Mouse (Mus musculus) lung, embryonic 14.5 days (tissue): ENCODE results near the gene Naaladl1. TPM values are rescaled to one million over a fixed set of nuclear protein-coding genes. Genes with fewer than 3 reads are reported as not detected.
"Not testable (repeated sequence)": the region's sequence is repeated elsewhere in the genome, so short reads cannot be mapped to it uniquely, and the experiment has no call there.

Experiments used
- ATAC-seq: fragments of 200-750 bp; cut with Nextera tagmentation; 2 replicates; pipeline ENCODE4 v1.8.0; 2017; ENCODE audit warnings: mild to moderate bottlenecking, moderate TSS enrichment, moderate library complexity; ENCODE audit not compliant: insufficient read depth
- DNase-seq: peaks from one replicate; pipeline ENCODE4 v3.0.0-alpha.2; 2015
- H3K27ac ChIP-seq: fragments of 300-500 bp; sonication (generic); 2 replicates; pipeline ENCODE4 v1.5.1; 2014; ENCODE audit warnings: low read depth, mild to moderate bottlenecking, moderate library complexity
- H3K27me3 ChIP-seq: fragments of 300-500 bp; sonication (generic); 2 replicates; pipeline ENCODE4 v1.6.1; 2014; ENCODE audit warnings: low read length, control low read depth; ENCODE audit not compliant: insufficient read depth
- H3K36me3 ChIP-seq: fragments of 300-500 bp; sonication (generic); 2 replicates; pipeline ENCODE4 v1.6.1; 2014; ENCODE audit warnings: control low read depth; ENCODE audit not compliant: insufficient read depth
- H3K4me1 ChIP-seq: fragments of 300-500 bp; sonication (generic); 2 replicates; pipeline ENCODE4 v1.6.1; 2014; ENCODE audit warnings: antibody characterized with exemption, control low read depth; ENCODE audit not compliant: insufficient read depth
- H3K4me2 ChIP-seq: fragments of 300-500 bp; sonication (generic); 2 replicates; pipeline ENCODE4 v1.6.1; 2014; ENCODE audit warnings: mild to moderate bottlenecking
- H3K4me3 ChIP-seq: fragments of 300-500 bp; sonication (generic); 2 replicates; pipeline ENCODE4 v1.5.1; 2014; ENCODE audit warnings: low read depth, low read length
- H3K9ac ChIP-seq: fragments of 300-500 bp; sonication (generic); 2 replicates; pipeline ENCODE4 v1.6.1; 2014
- H3K9me3 ChIP-seq: fragments of 300-500 bp; sonication (generic); 2 replicates; pipeline ENCODE4 v1.6.1; 2016; ENCODE audit warnings: low read depth, low read length, control low read depth
- CTCF ChIP-seq: IDR thresholded peaks from 2 replicates; pipeline ENCODE4 v1.5.1; 2016; ENCODE audit warnings: antibody characterized with exemption, low read depth
- WGBS: fragments of 180-500 bp; shearing (Covaris S2); extraction: QIAGEN DNeasy Blood & Tissue Kit; methylation state at CpG from one replicate; pipeline ENCODE4 v1.1.7; 2014; 5-methylcytosine and 5-hydroxymethylcytosine counted together
- polyA plus RNA-seq: library from polyadenylated mRNA; unstranded; fragments of >200 nt; fragmentation: Nextera tagmentation; extraction: Ambion mirVana; gene quantifications from 2 replicates; pipeline ENCODE4 v1.2.1, GENCODE M21; 2014

Naaladl1 gene
- polyA plus RNA-seq, 1 experiment from 2014 or later, result 0.51 TPM

DNA sequence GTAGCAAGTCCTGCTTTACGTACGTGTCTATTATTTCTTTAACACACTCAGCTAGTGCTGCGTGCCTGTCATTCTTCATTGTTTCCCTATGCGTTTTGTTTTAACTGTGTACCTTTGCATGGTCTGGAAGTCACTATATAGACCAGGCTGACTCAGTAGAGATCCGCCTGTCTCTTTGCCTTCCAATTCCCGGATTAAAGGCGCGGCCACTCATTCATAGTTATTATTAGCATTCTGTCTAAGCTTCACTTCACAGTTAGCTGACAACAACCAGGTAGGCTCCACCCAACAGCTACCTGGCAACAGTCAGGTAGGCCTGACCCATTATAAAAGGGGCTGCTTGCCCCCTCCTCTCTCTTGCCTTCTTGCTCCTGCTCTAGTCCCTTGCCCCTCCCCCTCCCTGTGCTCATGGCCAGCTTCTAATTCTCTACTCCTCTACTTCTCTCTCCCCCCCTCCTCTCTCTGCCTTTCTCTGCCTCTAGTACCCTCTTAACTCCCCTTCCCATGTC, 13.1 kb downstream of the Naaladl1 start:
- 2% methylated on average over 8 of the region's 8 CpGs for WGBS

DNA sequence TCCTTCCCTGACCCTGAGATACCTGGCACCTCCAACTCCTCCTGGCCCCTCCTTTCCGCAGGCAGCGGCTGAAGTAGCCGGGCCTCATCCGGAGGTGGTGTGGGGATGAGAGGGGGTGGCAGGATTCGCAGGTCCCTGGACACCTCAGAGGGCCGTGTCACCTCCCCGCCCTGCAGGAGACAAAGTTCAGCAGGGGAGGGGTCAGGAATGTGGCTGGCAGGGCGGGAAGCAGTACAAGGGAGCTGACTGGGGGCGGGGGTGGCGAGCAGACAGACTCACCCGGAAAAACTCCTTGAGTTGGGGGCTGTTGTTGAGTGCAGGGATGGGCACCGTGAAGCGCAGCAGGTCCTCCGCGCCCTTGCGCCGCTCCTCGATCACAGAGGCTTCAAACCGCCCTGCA, 16.2 kb downstream of the Naaladl1 start:
- no peak for TF ChIP-seq CTCF
- no peak overlapping the region for H3K4me2 ChIP-seq
- DNase-seq (no peak), ATAC-seq (no peak)
- H3K4me3 ChIP-seq, result no peak overlapping the region
- peaks cover 10% of the 10 kb centered on the region; the same call in 1 of the 2 replicates for H3K36me3 ChIP-seq
- H3K27me3 ChIP-seq, result no peaks in the 10 kb centered on the region
- no peak overlapping the region for H3K27ac ChIP-seq
- H3K4me1 ChIP-seq, result peaks cover 10% of the 10 kb centered on the region
- no peaks in the 10 kb centered on the region for H3K9me3 ChIP-seq
- H3K9ac ChIP-seq, result no peak overlapping the region
- WGBS, result 21% methylated on average over 19 of the region's 19 CpGs

More for the DNA sequence above, 13.1 kb downstream of the Naaladl1 start:
- ATAC-seq (peak; percentile 33), DNase-seq (no peak)
- Histone ChIP-seq H3K9ac (peak overlapping the region; percentile 47), H3K4me1 (peaks cover 13% of the 10 kb centered on the region), H3K4me2 (peak overlapping the region; percentile 85), H3K36me3 (peaks cover 38% of the 10 kb centered on the region), H3K4me3 (peak overlapping the region; percentile 81), H3K27ac (peak overlapping the region; percentile 99), H3K9me3 (no peaks in the 10 kb centered on the region), H3K27me3 (no peaks in the 10 kb centered on the region)
- no peak for TF ChIP-seq CTCF

DNA sequence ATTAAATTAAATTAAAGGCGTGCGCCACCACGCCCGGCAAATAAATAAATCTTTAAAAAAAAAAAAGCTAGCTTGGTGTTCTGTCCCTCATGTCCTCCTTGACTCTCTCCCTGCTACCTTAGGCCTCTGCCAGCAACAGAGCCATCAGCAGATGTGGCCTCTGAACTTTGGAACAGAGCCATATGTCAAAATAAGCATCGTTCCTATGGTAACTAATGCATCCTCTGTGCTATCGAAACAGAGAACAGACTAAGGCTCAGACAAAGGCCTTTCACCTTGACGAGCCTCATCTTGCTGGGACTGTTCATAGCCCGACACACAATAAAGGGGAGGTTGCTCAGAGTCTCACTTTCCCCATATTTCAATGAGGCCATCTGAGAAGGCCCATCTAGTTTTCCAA, 17.7 kb downstream of the Naaladl1 start:
- Histone ChIP-seq H3K27me3 (no peaks in the 10 kb centered on the region), H3K9me3 (no peaks in the 10 kb centered on the region), H3K4me2 (no peak overlapping the region), H3K4me1 (0 out of 2 replicates have a peak, but pooled peaks cover 4% of the 10 kb centered on the region), H3K4me3 (no peak overlapping the region), H3K27ac (no peak overlapping the region), H3K36me3 (peaks cover 8% of the 10 kb centered on the region; the same call in 1 of the 2 replicates), H3K9ac (no peak overlapping the region)
- TF ChIP-seq CTCF, result no peak
- ATAC-seq (no peak), DNase-seq (peak; percentile 48)
- WGBS, result 66% methylated on average over 8 of the region's 8 CpGs

DNA sequence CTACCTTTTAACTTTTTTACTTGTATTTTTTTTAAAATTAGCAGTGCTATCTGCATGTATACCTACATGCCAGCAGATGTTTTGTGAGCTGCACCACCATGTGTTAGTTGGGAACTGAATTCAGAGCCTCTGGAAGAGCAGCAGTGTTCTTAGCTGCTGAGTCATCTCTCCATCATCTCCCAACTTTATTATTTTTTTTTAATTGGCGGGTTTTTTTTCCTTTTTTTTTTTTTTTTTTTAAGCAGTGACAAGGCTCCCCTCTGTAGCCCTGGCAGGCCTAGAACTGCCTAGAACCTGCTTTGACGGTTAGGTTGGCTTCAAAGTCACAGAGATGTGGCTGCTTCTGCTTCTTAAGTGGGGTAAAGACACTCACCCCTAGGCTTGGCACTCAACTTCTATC, 19.3 kb downstream of the Naaladl1 start:
- Histone ChIP-seq H3K4me1 (peaks cover 3% of the 10 kb centered on the region; the same call in 1 of the 2 replicates), H3K27me3 (no peaks in the 10 kb centered on the region), H3K36me3 (peaks cover 8% of the 10 kb centered on the region; the same call in 1 of the 2 replicates), H3K4me2 (no peak overlapping the region), H3K9ac (no peak overlapping the region), H3K4me3 (no peak overlapping the region), H3K9me3 (no peaks in the 10 kb centered on the region), H3K27ac (no peak overlapping the region)
- WGBS, result 81% methylated on average over 2 of the region's 2 CpGs
- ATAC-seq (no peak), DNase-seq (no peak)
- no peak for TF ChIP-seq CTCF

DNA sequence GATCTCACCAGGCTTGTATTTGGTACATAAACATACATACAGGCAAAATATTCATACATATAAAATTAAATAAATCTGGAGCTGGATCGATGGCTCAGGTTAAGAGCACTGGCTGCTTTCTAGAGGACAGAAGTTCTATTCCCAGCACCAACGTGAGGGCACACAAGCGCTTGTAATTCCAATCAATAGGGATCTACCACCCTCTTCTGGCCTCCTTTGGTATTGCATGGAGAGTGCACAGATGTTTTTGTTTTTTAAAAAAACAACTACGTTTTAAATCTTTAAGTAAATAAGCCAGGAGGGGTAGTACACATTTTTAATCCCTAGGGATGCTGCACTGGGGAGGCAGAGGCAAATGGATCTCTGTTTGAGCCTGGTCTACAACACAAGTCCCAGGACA, 20.7 kb downstream of the Naaladl1 start:
- ATAC-seq, result no peak
- Histone ChIP-seq H3K27me3 (no peaks in the 10 kb centered on the region), H3K36me3 (peaks cover 5% of the 10 kb centered on the region; the same call in 1 of the 2 replicates), H3K4me2 (0 out of 2 replicates have a peak overlapping the region, but pooled peaks have one; percentile 25), H3K27ac (no peak overlapping the region), H3K9ac (no peak overlapping the region), H3K4me1 (peaks cover 3% of the 10 kb centered on the region; the same call in 1 of the 2 replicates), H3K9me3 (no peaks in the 10 kb centered on the region), H3K4me3 (no peak overlapping the region)
- DNase-seq, result peak; percentile 77
- 25% methylated on average over 4 of the region's 4 CpGs for WGBS
- peak; percentile 79 for TF ChIP-seq CTCF

DNA sequence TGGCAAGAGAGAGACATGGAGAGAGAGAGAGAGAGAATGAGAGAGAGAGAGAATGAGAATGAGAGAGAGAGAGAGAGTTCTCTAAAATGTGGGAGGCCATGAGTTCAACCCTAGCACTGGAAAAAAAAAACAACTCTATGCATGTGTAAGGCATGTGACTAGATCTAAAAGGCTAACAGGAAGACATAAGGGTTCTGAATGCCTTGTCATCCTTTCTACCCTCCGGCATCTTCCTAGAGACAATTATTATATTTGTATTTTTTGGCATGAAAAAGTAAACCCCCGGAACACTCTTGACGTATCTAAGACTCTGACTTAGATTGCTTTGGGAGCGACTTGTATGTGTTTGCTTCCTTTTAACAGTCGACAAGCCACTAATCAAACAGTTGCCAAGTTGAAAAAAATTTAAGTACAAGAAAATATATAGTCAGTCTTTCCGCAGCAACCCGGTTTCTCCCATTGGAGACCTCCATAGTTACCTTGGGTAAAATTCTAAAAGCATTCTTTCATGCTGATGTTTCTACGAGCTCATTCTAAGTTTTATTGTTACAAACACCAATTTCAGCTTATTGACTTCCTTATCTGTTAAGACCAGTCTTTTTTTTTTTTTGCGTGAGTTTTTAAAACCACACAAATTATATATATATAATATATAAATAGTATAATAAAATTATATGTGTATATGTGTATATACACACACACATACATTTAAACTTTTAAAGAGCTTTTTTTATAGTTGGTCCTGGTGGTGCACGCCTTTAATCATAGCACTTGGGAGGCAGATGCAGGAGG, 21.4 kb downstream of the Naaladl1 start:
- no peak for ATAC-seq
- H3K9me3 ChIP-seq, result no peaks in the 10 kb centered on the region
- no peak for TF ChIP-seq CTCF
- no peak for DNase-seq
- peak overlapping the region; percentile 78 for H3K27ac ChIP-seq
- peaks cover 3% of the 10 kb centered on the region; the same call in 1 of the 2 replicates for H3K4me1 ChIP-seq
- H3K36me3 ChIP-seq, result peaks cover 5% of the 10 kb centered on the region; the same call in 1 of the 2 replicates
- H3K4me2 ChIP-seq, result peak overlapping the region; percentile 63
- peak overlapping the region; percentile 46 for H3K4me3 ChIP-seq
- 68% methylated on average over 10 of the region's 10 CpGs for WGBS
- H3K27me3 ChIP-seq, result no peaks in the 10 kb centered on the region
- H3K9ac ChIP-seq, result peak overlapping the region; percentile 49

DNA sequence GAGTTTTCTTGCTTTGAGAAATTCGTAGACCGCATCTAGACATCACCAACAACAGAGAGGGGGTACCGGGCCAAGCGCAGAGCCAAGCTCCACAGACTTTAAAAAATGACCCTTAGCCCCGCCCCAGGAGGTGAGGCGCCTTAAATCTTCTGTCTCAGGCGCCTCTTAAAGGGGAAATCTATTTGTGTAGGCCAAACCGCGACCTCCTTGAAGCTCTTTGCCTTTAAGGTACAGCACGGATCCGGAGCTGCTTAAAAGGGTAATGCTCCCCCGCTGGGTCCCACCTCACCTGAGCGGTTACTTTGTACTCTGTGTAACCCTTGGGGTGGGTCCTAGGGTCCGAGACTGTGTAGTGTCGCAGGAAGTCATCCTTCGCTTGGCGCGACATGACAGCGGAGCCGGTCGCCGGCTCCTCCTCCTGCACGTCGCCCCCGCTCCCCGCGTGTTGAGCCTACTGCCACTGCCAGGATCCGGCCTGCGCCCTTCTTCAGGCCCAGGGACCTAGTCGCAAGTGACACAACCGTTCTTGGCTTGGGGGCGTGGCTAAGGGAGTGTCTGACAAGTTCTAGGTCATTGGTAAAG, 22.3 kb downstream of the Naaladl1 start, which contains the start of gene Snx15:
TSS of gene Snx15 (minus strand) at position 545 of the 582 bp plus-strand sequence.
- Histone ChIP-seq H3K9ac (peak within 1 kb of the TSS; percentile 49), H3K4me3 (peak within 1 kb of the TSS; percentile 46), H3K9me3 (no peaks in the 10 kb centered on the region), H3K4me1 (peaks cover 3% of the 10 kb centered on the region; the same call in 1 of the 2 replicates), H3K36me3 (peaks cover 5% of the 10 kb centered on the region; the same call in 1 of the 2 replicates), H3K4me2 (peak within 1 kb of the TSS; percentile 63), H3K27me3 (no peaks in the 10 kb centered on the region), H3K27ac (peak within 1 kb of the TSS; percentile 78)
- DNase-seq (peak; percentile 97), ATAC-seq (peak; percentile 95)
- WGBS, result 0% methylated on average over 32 of the region's 32 CpGs
- no peak for TF ChIP-seq CTCF

DNA sequence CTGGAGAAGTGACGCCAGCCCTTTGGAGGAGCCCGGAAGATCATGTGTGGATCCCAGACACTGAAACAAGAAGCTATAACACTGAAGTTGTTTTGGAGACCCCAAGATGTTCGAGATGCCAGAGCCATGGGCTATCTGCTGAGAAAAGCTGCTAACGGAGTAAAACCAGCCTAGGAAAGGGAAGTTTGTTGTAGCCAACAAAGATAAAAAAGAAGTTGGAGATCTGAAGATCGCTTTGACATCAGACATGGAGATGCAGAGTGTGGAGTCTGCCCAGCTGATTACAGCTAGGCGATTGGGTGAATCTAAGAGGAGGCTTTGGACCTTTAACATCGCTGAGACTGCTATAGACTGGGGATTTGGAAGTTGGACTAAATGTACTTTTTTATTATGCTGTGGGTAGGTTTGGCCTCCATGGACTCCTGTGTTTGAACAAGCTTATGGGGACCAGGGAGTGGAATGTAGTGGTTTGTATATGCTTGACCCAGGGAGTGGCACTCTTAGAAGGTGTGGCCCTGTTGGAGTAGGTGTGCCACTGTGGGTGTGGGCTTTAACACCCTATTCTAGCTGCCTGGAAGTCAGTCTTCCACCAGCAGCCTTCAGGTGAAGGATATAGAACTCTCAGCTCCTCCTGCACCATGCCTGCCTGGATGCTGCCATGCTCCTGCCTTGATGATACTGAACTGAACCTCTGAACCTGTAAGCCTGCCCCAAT, 25.0 kb downstream of the Naaladl1 start:
- H3K9me3 ChIP-seq, H3K27me3 ChIP-seq, ATAC-seq, H3K27ac ChIP-seq, H3K9ac ChIP-seq, H3K4me1 ChIP-seq, DNase-seq, H3K4me2 ChIP-seq, H3K4me3 ChIP-seq: not testable (repeated sequence)
- peaks cover 14% of the 10 kb centered on the region for H3K36me3 ChIP-seq
- 78% methylated on average over 7 of the region's 7 CpGs for WGBS
